Mouse (Mus musculus): ENCODE data around the gene Ykt6. TPM values are rescaled to one million over a fixed set of nuclear protein-coding genes. Genes with fewer than 3 reads are reported as not detected.

Gene Ykt6
- total RNA-seq (2021): 10 to 100 TPM; 53.4 to 62.2 TPM
- 46.3 and 71.2 TPM in 2 replicates for polyA plus RNA-seq (2012; rRNA removed)
- long read RNA-seq, partial matches to known transcripts: 16 of 19 reads
- long read RNA-seq, other reads (novel, unspliced or antisense): 0 of 19 reads

- peak; percentile 96 to 99 for DNase-seq
- Histone ChIP-seq H3K27ac (peak within 1 kb of the TSS; percentile 97), H3K4me1 (ENCODE audit: control insufficient read depth, insufficient read depth, low read length) (peaks cover 11% of the 10 kb centered on the region), H3K36me3 (ENCODE audit: control insufficient read depth, insufficient read depth, low read length) (peaks cover 6% of the 10 kb centered on the region; the same call in 1 of the 2 replicates), H3K27me3 (ENCODE audit: control insufficient read depth, insufficient read depth, low read length) (no peaks in the 10 kb centered on the region), H3K79me2 (replicated peaks; ENCODE audit: control insufficient read depth, insufficient read depth, low read length) (peaks cover 8% of the 10 kb centered on the region), H3K4me3 (peak within 1 kb of the TSS; percentile 83), H3K9ac (ENCODE audit: low read depth, low read length) (peak within 1 kb of the TSS; percentile 99)
- TF ChIP-seq EP300 (IDR thresholded peaks at IDR 0.05; ENCODE audit: insufficient read depth, low read depth, low read length) (0 out of 2 replicates have a peak, but pooled peaks have one; percentile 12), CTCF (IDR thresholded peaks at IDR 0.05) (no peak), POLR2A (IDR thresholded peaks at IDR 0.05; ENCODE audit: insufficient read depth, low read depth, low read length) (peak; percentile 92)
- intact Hi-C loops (cut with DNase I): loop anchor here (2.0 kb wide), 1 partner anchor 69 kb away; no protein-coding TSS in a partner anchor
- WGBS: under 1% methylated on average over 71 of the region's 71 CpGs
Measured at GRCm38 (mm10) chr11:5955546-5956276, at the start of gene Ykt6. TSS of gene Ykt6 (plus strand) at chr11:5955693.

DNA sequence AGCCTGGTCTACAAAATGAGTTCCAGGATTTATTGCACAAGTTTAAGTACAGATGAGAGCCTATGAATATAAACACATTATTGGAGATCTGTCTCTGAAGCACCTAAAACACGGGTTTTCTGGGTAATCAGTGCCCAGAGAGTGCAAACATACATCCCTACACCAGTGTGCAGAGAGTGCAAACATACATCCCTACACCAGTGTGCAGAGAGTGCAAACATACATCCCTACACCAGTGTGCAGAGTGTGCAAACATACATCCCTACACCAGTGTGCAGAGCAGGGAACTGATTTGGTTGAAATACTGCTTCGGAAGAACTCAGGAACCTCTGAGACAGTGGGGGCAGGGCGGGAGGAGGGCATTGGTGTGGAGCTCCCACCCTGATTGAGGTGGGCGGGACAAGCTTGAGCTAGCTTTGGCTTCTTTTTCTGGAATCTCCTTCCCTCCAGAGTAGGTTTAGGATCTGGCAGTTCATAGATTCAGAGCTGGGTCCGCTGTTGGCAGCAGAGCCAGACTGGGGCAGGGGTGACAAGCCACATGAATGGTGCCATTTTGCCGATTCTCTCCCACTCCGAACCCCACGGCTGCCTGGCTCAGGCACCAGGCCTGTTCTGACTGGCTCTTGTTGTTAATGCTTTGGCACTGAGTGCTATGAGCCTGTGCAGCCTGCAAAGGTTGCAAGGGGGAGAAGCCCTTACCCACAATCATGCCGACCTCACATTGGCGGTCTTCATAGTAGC lies 49.5 kb upstream of the Ykt6 start:
- intact Hi-C loops (cut with DNase I): no loop called here
- TF ChIP-seq EP300 (IDR thresholded peaks at IDR 0.05; ENCODE audit: insufficient read depth, low read depth, low read length) (no peak), CTCF (IDR thresholded peaks at IDR 0.05) (no peak), POLR2A (IDR thresholded peaks at IDR 0.05; ENCODE audit: insufficient read depth, low read depth, low read length) (no peak)
- no peaks in the 10 kb centered on the region for H3K36me3 ChIP-seq (ENCODE audit: control insufficient read depth, insufficient read depth, low read length)
- H3K4me1 ChIP-seq (ENCODE audit: control insufficient read depth, insufficient read depth, low read length): no peaks in the 10 kb centered on the region
- WGBS: 83% methylated on average over 10 of the region's 10 CpGs
- H3K27me3 ChIP-seq (ENCODE audit: control insufficient read depth, insufficient read depth, low read length): no peaks in the 10 kb centered on the region
- no peak for DNase-seq
- no peak overlapping the region for H3K27ac ChIP-seq
- H3K9ac ChIP-seq (ENCODE audit: low read depth, low read length): no peak overlapping the region
- no peaks in the 10 kb centered on the region for H3K79me2 ChIP-seq (replicated peaks; ENCODE audit: control insufficient read depth, insufficient read depth, low read length)
- H3K4me3 ChIP-seq: no peak overlapping the region

- H3K36me3 ChIP-seq (ENCODE audit: control insufficient read depth, insufficient read depth, low read length): no peaks in the 10 kb centered on the region
- 73% methylated on average over 5 of the region's 5 CpGs for WGBS
- no peak overlapping the region for H3K27ac ChIP-seq
- H3K79me2 ChIP-seq (replicated peaks; ENCODE audit: control insufficient read depth, insufficient read depth, low read length): no peaks in the 10 kb centered on the region
- no peak for DNase-seq
- no peak overlapping the region for H3K4me3 ChIP-seq
- H3K27me3 ChIP-seq (ENCODE audit: control insufficient read depth, insufficient read depth, low read length): no peaks in the 10 kb centered on the region
- TF ChIP-seq CTCF (IDR thresholded peaks at IDR 0.05): no peak
- TF ChIP-seq POLR2A (IDR thresholded peaks at IDR 0.05; ENCODE audit: insufficient read depth, low read depth, low read length): no peak
- TF ChIP-seq EP300 (IDR thresholded peaks at IDR 0.05; ENCODE audit: insufficient read depth, low read depth, low read length): no peak
- H3K4me1 ChIP-seq (ENCODE audit: control insufficient read depth, insufficient read depth, low read length): no peaks in the 10 kb centered on the region
- intact Hi-C loops (cut with DNase I): no loop called here
- no peak overlapping the region for H3K9ac ChIP-seq (ENCODE audit: low read depth, low read length)
Measured at GRCm38 (mm10) chr11:5907096-5907495, 48.4 kb upstream of the Ykt6 start.

GRCm38 (mm10) chr11:5908642-5909041 lies 46.9 kb upstream of the Ykt6 start:
- no peak for DNase-seq
- intact Hi-C loops (cut with DNase I): no loop called here
- Histone ChIP-seq H3K27me3 (ENCODE audit: control insufficient read depth, insufficient read depth, low read length) (no peaks in the 10 kb centered on the region), H3K9ac (ENCODE audit: low read depth, low read length) (no peak overlapping the region), H3K79me2 (replicated peaks; ENCODE audit: control insufficient read depth, insufficient read depth, low read length) (no peaks in the 10 kb centered on the region), H3K27ac (no peak overlapping the region), H3K4me1 (ENCODE audit: control insufficient read depth, insufficient read depth, low read length) (peaks cover 2% of the 10 kb centered on the region; the same call in 1 of the 2 replicates), H3K36me3 (ENCODE audit: control insufficient read depth, insufficient read depth, low read length) (no peaks in the 10 kb centered on the region), H3K4me3 (no peak overlapping the region)
- TF ChIP-seq CTCF (IDR thresholded peaks at IDR 0.05) (no peak), EP300 (IDR thresholded peaks at IDR 0.05; ENCODE audit: insufficient read depth, low read depth, low read length) (no peak)
- WGBS: 73% methylated on average over 4 of the region's 4 CpGs

DNA sequence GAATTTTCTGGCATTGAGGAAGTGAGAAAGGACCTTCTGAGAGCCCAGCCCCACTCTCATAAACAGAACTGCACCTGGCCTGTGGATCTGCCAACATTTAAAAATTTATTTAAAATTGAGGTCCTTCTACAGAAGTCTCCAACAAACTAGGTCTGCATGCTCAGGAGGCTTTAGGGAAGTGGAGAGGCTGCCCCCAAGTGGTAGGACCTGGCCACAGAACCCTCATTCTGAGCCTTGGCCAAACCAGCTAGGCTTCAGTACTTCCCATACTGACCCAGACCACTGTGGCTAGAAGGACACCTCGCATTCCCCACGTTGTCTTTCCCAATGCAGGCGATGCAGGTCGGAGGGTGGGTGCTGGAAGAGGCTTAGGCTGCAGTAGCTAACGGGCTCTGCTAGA lies 42.9 kb upstream of the Ykt6 start:
- no peak overlapping the region for H3K4me3 ChIP-seq

More for the DNA sequence above, 42.9 kb upstream of the Ykt6 start:
- H3K36me3 ChIP-seq (ENCODE audit: control insufficient read depth, insufficient read depth, low read length): no peaks in the 10 kb centered on the region
- no peak for TF ChIP-seq POLR2A (IDR thresholded peaks at IDR 0.05; ENCODE audit: insufficient read depth, low read depth, low read length)
- TF ChIP-seq CTCF (IDR thresholded peaks at IDR 0.05): peak; percentile 82
- intact Hi-C loops (cut with DNase I): no loop called here
- WGBS: 29% methylated on average over 5 of the region's 5 CpGs
- H3K4me1 ChIP-seq (ENCODE audit: control insufficient read depth, insufficient read depth, low read length): peaks cover 6% of the 10 kb centered on the region; the same call in 1 of the 2 replicates
- no peak overlapping the region; the same call in 1 of the 2 replicates for H3K9ac ChIP-seq (ENCODE audit: low read depth, low read length)
- DNase-seq: peak; percentile 65 to 68
- H3K27ac ChIP-seq: no peak overlapping the region
- no peaks in the 10 kb centered on the region for H3K79me2 ChIP-seq (replicated peaks; ENCODE audit: control insufficient read depth, insufficient read depth, low read length)
- no peaks in the 10 kb centered on the region for H3K27me3 ChIP-seq (ENCODE audit: control insufficient read depth, insufficient read depth, low read length)
